Mouse (Mus musculus): ENCODE measurements at regions not wholly inside any gene's neighbourhood (a gene's known extent, or its start where the extent isn't known, plus 50 kb on each side); places are given as distances from the start of the nearest gene placed in this dataset.

GRCm38 (mm10) chr11:64655162-64655561, 218.7 kb upstream of the F930015N05Rik start:
- no peak for DNase-seq (ENCODE audit: extremely low read depth, low read depth)

- no peak for DNase-seq (ENCODE audit: extremely low read depth, low read depth)
Measured at GRCm38 (mm10) chr11:64663166-64663565, 226.7 kb upstream of the F930015N05Rik start.

GRCm38 (mm10) chr11:64667010-64667409, 230.6 kb upstream of the F930015N05Rik start:
- DNase-seq (ENCODE audit: extremely low read depth, low read depth) = no peak

- no peak for DNase-seq (ENCODE audit: extremely low read depth, low read depth)
Measured at GRCm38 (mm10) chr11:64667521-64667920, 231.1 kb upstream of the F930015N05Rik start.

- DNase-seq (ENCODE audit: extremely low read depth, low read depth) = no peak
Measured at GRCm38 (mm10) chr11:64671898-64672297, 235.4 kb upstream of the F930015N05Rik start.

- no peak for DNase-seq (ENCODE audit: extremely low read depth, low read depth)
Measured at GRCm38 (mm10) chr11:64673546-64673945, 237.1 kb upstream of the F930015N05Rik start.

GRCm38 (mm10) chr11:64703776-64704175, 267.3 kb upstream of the F930015N05Rik start:
- DNase-seq (ENCODE audit: extremely low read depth, low read depth) = no peak

- DNase-seq (ENCODE audit: extremely low read depth, low read depth) = no peak
Measured at GRCm38 (mm10) chr11:64711801-64712200, 267.0 kb upstream of the Elac2 start.

GRCm38 (mm10) chr11:64715182-64715581, 263.7 kb upstream of the Elac2 start:
- no peak for DNase-seq (ENCODE audit: extremely low read depth, low read depth)

GRCm38 (mm10) chr11:64718316-64719085, 260.3 kb upstream of the Elac2 start:
- DNase-seq (ENCODE audit: extremely low read depth, low read depth) = peak; percentile 33

GRCm38 (mm10) chr11:64726249-64726648, 252.6 kb upstream of the Elac2 start:
- no peak for DNase-seq (ENCODE audit: extremely low read depth, low read depth)

- DNase-seq (ENCODE audit: extremely low read depth, low read depth) = no peak
Measured at GRCm38 (mm10) chr11:64727841-64728421, 250.9 kb upstream of the Elac2 start.

GRCm38 (mm10) chr11:64738948-64739347, 239.9 kb upstream of the Elac2 start:
- no peak for DNase-seq (ENCODE audit: extremely low read depth, low read depth)

GRCm38 (mm10) chr11:64743753-64744152, 235.1 kb upstream of the Elac2 start:
- no peak for DNase-seq (ENCODE audit: extremely low read depth, low read depth)

- DNase-seq (ENCODE audit: extremely low read depth, low read depth) = no peak
Measured at GRCm38 (mm10) chr11:64746146-64746545, 232.7 kb upstream of the Elac2 start.

- no peak for DNase-seq (ENCODE audit: extremely low read depth, low read depth)
Measured at GRCm38 (mm10) chr11:64749976-64750375, 228.9 kb upstream of the Elac2 start.

GRCm38 (mm10) chr11:64752299-64752698, 226.5 kb upstream of the Elac2 start:
- peak; percentile 35 for DNase-seq (ENCODE audit: extremely low read depth, low read depth)

GRCm38 (mm10) chr11:64752816-64753215, 226.0 kb upstream of the Elac2 start:
- no peak for DNase-seq (ENCODE audit: extremely low read depth, low read depth)

GRCm38 (mm10) chr11:64754076-64754475, 224.8 kb upstream of the Elac2 start:
- DNase-seq (ENCODE audit: extremely low read depth, low read depth) = no peak

GRCm38 (mm10) chr11:64755563-64755962, 223.3 kb upstream of the Elac2 start:
- peak; percentile 10 for DNase-seq (ENCODE audit: extremely low read depth, low read depth)

GRCm38 (mm10) chr11:64760626-64761025, 218.2 kb upstream of the Elac2 start:
- DNase-seq (ENCODE audit: extremely low read depth, low read depth) = no peak

GRCm38 (mm10) chr11:64762755-64763154, 216.1 kb upstream of the Elac2 start:
- DNase-seq (ENCODE audit: extremely low read depth, low read depth) = no peak

- no peak for DNase-seq (ENCODE audit: extremely low read depth, low read depth)
Measured at GRCm38 (mm10) chr11:64764056-64764455, 214.8 kb upstream of the Elac2 start.
